Mouse (Mus musculus) kidney, postnatal 0 days (tissue): Measurements from ENCODE around the gene Oas2. TPM values are rescaled to one million over a fixed set of nuclear protein-coding genes. Genes with fewer than 3 reads are reported as not detected.

ENCODE experiments used
- ATAC-seq: fragments of 200-750 bp; cut with Nextera tagmentation; replicated peaks from 2 replicates; pipeline ENCODE4 v1.8.0; 2017; ENCODE audit warnings: low read depth, moderate number of reproducible peaks, moderate TSS enrichment, moderate library complexity; ENCODE audit not compliant: low FRiP score
- DNase-seq: peaks from one replicate; pipeline ENCODE4 v3.0.0-alpha.2; 2016; ENCODE audit warnings: low spot score
- H3K27ac ChIP-seq: fragments of 300-500 bp; sonication (generic); 2 replicates; pipeline ENCODE4 v1.5.1; 2014; ENCODE audit warnings: mild to moderate bottlenecking
- H3K27me3 ChIP-seq: fragments of 300-500 bp; sonication (generic); 2 replicates; pipeline ENCODE4 v1.6.1; 2014; ENCODE audit warnings: low read length, mixed read lengths; ENCODE audit not compliant: insufficient read depth
- H3K36me3 ChIP-seq: fragments of 300-500 bp; sonication (generic); 2 replicates; pipeline ENCODE4 v1.6.1; 2014; ENCODE audit warnings: low read length, mixed read lengths; ENCODE audit not compliant: insufficient read depth
- H3K4me1 ChIP-seq: fragments of 300-500 bp; sonication (generic); replicated peaks from 2 replicates; pipeline ENCODE4 v1.6.1; 2014; ENCODE audit warnings: antibody characterized with exemption, low read length, mixed read lengths; ENCODE audit not compliant: insufficient read depth
- H3K4me2 ChIP-seq: fragments of 300-500 bp; sonication (generic); 2 replicates; pipeline ENCODE4 v1.6.1; 2014; ENCODE audit warnings: mild to moderate bottlenecking, low read length, moderate library complexity, mixed read lengths
- H3K4me3 ChIP-seq: fragments of 300-500 bp; sonication (generic); replicated peaks from 2 replicates; pipeline ENCODE4 v1.5.1; 2014; ENCODE audit warnings: low read depth, low read length
- H3K9ac ChIP-seq: fragments of 300-500 bp; sonication (generic); 2 replicates; pipeline ENCODE4 v1.6.1; 2014; ENCODE audit warnings: low read depth, low read length
- H3K9me3 ChIP-seq: fragments of 300-500 bp; sonication (generic); replicated peaks from 2 replicates; pipeline ENCODE4 v1.6.1; 2016; ENCODE audit warnings: low read length, inconsistent platforms, mixed read lengths
- CTCF ChIP-seq: IDR thresholded peaks from 2 replicates; pipeline ENCODE4 v1.5.1; 2016; ENCODE audit warnings: antibody characterized with exemption, low read depth, mild to moderate bottlenecking, moderate library complexity
- WGBS: fragments of 180-500 bp; shearing (Covaris S2); extraction: QIAGEN DNeasy Blood & Tissue Kit; methylation state at CpG from one replicate; pipeline ENCODE4 v1.1.7; 2014; 5-methylcytosine and 5-hydroxymethylcytosine counted together
- polyA plus RNA-seq: library from polyadenylated mRNA; unstranded; fragments of >200 nt; fragmentation: Nextera tagmentation; extraction: Ambion mirVana; gene quantifications from 2 replicates; pipeline ENCODE4 v1.2.1, GENCODE M21; 2015

The Oas2 gene
- polyA plus RNA-seq, 1 experiment from 2014 or later, result 0.87 TPM

DNA sequence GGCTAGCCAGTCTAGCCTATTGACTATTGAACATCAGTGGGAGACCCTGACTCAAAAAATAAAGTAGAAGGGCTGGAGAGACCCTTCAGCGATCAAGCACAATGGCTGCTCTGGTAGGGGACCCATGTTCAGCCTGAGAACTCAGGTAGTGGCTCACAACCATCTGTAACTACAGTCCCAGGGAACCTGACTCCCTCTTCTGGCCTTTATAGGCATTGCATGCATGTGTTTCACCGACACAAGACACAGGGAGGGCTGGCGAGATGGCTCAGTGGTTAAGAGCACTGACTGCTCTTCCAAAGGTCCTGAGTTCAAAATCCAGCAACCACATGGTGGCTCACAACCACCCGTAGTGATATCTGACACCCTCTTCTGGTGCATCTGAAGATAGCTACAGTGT, 7.5 kb downstream of the Oas2 start:
- Histone ChIP-seq H3K36me3 (no peaks in the 10 kb centered on the region), H3K27ac (no peak overlapping the region), H3K27me3 (no peaks in the 10 kb centered on the region), H3K9me3 (no peaks in the 10 kb centered on the region), H3K4me3 (no peak overlapping the region), H3K4me2 (no peak overlapping the region), H3K4me1 (no peaks in the 10 kb centered on the region), H3K9ac (no peak overlapping the region)
- ATAC-seq (no peak), DNase-seq (peak; percentile 28)
- TF ChIP-seq CTCF, result peak; percentile 67
- 38% methylated on average over 4 of the region's 4 CpGs for WGBS

DNA sequence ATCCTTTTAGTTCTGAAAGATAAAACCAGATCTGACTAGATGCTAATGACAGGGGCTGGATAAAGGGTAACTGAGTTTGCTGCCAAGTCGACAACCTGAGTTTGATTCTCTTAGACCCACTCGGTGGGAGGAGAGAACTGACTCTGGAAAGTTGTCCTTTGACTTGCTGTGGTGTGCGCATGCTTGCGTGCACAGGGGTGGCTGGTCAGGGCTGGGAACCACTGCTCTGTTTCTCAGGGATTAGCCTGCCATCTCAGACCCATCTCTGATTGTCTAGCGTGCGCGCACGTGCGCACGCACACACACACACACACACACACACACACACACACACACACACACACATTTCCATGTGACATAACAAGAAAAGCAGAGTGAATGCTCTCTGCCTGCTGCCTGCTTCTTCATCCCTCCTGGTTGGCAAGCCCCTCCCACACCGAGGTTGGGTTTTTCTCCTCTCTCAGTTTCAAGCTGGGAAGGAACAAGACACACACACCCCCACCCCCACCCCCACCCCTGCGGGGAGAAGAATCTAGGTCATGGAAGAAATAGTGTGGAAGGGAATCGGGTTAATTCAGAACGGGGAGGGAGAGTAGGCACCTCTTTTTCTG, 15.2 kb downstream of the Oas2 start:
- Histone ChIP-seq H3K27ac (no peak overlapping the region), H3K9ac (no peak overlapping the region), H3K4me2 (no peak overlapping the region), H3K4me1 (no peaks in the 10 kb centered on the region), H3K36me3 (no peaks in the 10 kb centered on the region), H3K4me3 (no peak overlapping the region), H3K27me3 (no peaks in the 10 kb centered on the region), H3K9me3 (no peaks in the 10 kb centered on the region)
- no peak for TF ChIP-seq CTCF
- DNase-seq (no peak), ATAC-seq (no peak)
- WGBS, result 69% methylated on average over 14 of the region's 14 CpGs

DNA sequence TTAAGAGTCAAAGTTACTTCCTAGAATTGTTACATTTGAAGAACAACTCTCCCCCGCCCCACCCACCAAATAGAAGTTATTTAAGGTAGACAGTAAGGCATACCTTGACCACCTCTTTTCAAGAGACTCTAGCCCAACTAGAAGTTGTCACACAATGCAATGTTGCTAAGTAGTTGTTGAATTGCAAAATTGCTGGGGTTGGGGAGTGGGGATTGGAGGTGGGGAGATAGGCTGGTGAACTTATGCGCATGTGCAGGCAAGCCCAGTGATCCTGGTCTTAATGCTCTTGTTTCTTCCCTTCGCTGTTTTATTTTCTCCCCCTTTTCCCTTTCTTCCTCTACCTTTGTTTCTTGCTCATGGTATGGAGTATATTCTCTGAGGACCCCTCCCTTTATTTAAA, 16.0 kb downstream of the Oas2 start:
- 82% methylated on average over 3 of the region's 3 CpGs for WGBS
- TF ChIP-seq CTCF, result no peak

DNA sequence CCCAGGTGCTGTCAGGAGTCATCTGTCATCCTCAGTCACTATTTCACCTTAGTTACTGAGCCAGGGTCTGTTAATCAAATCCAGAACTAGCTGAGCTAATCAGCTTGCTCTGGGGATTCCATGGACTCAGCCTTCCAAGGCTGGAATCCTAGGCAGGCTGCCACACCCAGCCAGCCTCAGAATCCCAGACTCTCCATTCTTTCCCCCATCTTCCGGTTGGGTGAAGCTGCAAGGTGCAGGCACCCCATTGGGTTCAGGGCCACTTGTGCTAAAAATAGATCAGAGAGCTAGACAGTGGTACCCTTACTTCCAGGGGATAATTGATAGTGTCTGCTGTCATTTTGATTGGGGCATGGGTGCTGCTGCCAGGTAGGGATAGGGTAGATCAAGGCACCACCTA, 16.9 kb downstream of the Oas2 start:
- no peaks in the 10 kb centered on the region for H3K9me3 ChIP-seq
- no peak overlapping the region for H3K4me2 ChIP-seq
- TF ChIP-seq CTCF, result no peak
- H3K4me3 ChIP-seq, result no peak overlapping the region
- no peak overlapping the region for H3K9ac ChIP-seq
- no peaks in the 10 kb centered on the region for H3K4me1 ChIP-seq
- WGBS, result 60% methylated on average over 1 of the region's 1 CpGs
- DNase-seq (no peak), ATAC-seq (no peak)
- no peaks in the 10 kb centered on the region for H3K27me3 ChIP-seq
- no peaks in the 10 kb centered on the region for H3K36me3 ChIP-seq
- no peak overlapping the region for H3K27ac ChIP-seq

More for the DNA sequence above, 16.0 kb downstream of the Oas2 start:
- no peaks in the 10 kb centered on the region for H3K9me3 ChIP-seq
- ATAC-seq, result no peak
- H3K4me3 ChIP-seq, result no peak overlapping the region
- DNase-seq, result no peak
- H3K4me2 ChIP-seq, result no peak overlapping the region
- H3K4me1 ChIP-seq, result no peaks in the 10 kb centered on the region
- H3K36me3 ChIP-seq, result no peaks in the 10 kb centered on the region
- H3K9ac ChIP-seq, result no peak overlapping the region
- H3K27ac ChIP-seq, result no peak overlapping the region
- no peaks in the 10 kb centered on the region for H3K27me3 ChIP-seq

DNA sequence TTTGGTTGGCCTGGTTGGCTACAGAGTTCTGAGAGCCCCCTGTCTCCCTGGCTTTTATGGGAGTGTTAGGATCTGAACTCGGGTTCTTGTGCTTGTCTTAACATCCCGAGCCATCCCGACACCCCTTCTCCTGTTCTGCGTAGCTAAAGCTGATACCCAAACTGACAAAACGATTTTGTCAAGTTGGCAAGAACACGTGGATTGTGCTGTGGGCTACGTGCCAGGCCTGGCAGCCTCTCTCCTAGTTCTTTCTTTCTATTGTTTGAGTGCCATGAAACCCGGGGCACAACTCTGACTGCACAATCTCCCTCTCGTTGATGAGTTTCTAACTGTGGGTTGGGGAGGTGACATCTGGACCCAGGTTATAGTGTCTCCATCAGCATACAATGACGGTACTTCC, 20.3 kb downstream of the Oas2 start:
- H3K9me3 ChIP-seq, result no peaks in the 10 kb centered on the region
- no peak for TF ChIP-seq CTCF
- no peak overlapping the region for H3K9ac ChIP-seq
- H3K36me3 ChIP-seq, result no peaks in the 10 kb centered on the region
- DNase-seq, result no peak
- no peaks in the 10 kb centered on the region for H3K27me3 ChIP-seq
- ATAC-seq, result no peak
- H3K27ac ChIP-seq, result no peak overlapping the region
- H3K4me1 ChIP-seq, result no peaks in the 10 kb centered on the region
- H3K4me3 ChIP-seq, result no peak overlapping the region
- no peak overlapping the region for H3K4me2 ChIP-seq
- 77% methylated on average over 10 of the region's 10 CpGs for WGBS

DNA sequence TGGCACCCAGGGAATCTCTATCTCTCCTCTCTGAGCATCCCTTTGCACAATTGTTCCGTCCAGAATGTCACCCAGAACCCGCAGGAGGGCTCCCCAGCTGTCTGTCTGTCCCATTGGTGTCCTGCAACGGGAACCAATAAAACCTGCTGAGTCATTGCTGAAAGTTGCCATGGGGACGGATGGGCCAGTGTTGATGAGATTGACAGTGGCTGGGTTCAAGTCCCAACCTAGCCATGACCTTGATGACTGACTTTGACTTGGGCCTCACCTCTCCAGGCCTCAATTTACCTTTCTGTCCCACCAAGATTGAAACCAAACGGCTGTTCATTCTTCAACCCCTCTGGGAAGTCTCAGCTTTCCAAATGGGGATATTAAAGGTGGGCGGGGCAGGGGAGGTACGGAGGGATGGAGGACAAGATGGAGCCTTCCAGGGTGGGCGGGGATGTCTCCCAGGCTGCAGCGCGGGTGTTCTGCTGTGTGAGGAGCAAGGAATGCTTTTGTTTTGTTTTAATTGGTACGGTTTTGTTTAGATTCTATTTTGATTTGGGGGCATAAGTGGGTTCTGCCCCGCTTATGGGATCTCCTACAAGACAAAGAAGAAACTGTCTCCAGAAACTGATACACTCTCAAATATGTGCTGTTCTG, 23.7 kb downstream of the Oas2 start:
- Histone ChIP-seq H3K4me1 (no peaks in the 10 kb centered on the region), H3K27ac (no peak overlapping the region), H3K9me3 (no peaks in the 10 kb centered on the region), H3K36me3 (no peaks in the 10 kb centered on the region), H3K9ac (no peak overlapping the region), H3K4me2 (no peak overlapping the region), H3K27me3 (no peaks in the 10 kb centered on the region), H3K4me3 (no peak overlapping the region)
- ATAC-seq (no peak), DNase-seq (no peak)
- no peak for TF ChIP-seq CTCF
- WGBS, result 45% methylated on average over 12 of the region's 12 CpGs

DNA sequence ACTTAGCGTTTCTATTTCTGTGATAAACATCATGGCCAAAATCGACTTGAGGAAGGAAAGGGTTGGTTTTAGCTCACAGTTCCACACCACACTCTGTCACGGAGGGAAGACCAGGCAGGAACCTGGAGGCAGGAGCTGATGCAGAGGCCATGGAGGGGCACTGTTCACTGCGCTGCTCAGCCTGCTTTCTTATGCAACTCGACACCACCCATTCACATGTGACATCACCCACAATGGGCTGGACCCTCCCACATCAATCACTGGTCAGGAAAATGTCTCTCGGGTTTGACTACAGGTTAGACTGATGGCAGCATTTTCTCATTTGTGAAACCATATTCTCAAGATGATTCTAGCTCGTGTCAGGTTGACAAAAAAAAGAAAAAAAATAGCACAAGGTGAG, 28.6 kb downstream of the Oas2 start:
- ATAC-seq (no peak), DNase-seq (no peak)
- WGBS, result 58% methylated on average over 7 of the region's 7 CpGs
- Histone ChIP-seq H3K9me3 (no peaks in the 10 kb centered on the region), H3K27me3 (no peaks in the 10 kb centered on the region), H3K36me3 (no peaks in the 10 kb centered on the region), H3K4me2 (no peak overlapping the region), H3K27ac (no peak overlapping the region), H3K4me3 (no peak overlapping the region), H3K9ac (no peak overlapping the region), H3K4me1 (no peaks in the 10 kb centered on the region)
- TF ChIP-seq CTCF, result no peak
